Mouse (Mus musculus) brown adipose tissue, adult 24 weeks (tissue): ENCODE measurements around the gene Cacna1d. TPM values are rescaled to one million over a fixed set of nuclear protein-coding genes. Genes with fewer than 3 reads are reported as not detected.

ENCODE experiments used
- H3K27ac ChIP-seq: fragments of 200-500 bp; replicated peaks from 2 replicates; pipeline ENCODE4 v1.5.1; 2012; ENCODE audit warnings: low read depth, mild to moderate bottlenecking, low read length
- H3K4me1 ChIP-seq: fragments of 200-500 bp; 2 replicates; pipeline ENCODE4 v1.6.1; 2012; ENCODE audit warnings: low read length, mixed read lengths; ENCODE audit not compliant: control insufficient read depth, insufficient read depth, insufficient read length
- H3K4me3 ChIP-seq: fragments of 200-500 bp; 2 replicates; pipeline ENCODE4 v1.5.1; 2012; ENCODE audit warnings: low read depth, mild to moderate bottlenecking, low read length, moderate library complexity; ENCODE audit not compliant: insufficient read depth
- polyA plus RNA-seq: library from polyadenylated mRNA; stranded (reverse); fragments of >200 nt; gene quantifications from 2 replicates; pipeline ENCODE4 v1.2.4, GENCODE M21; 2012; ENCODE audit not compliant: missing spikeins, insufficient read depth, insufficient read length

The Cacna1d gene
- polyA plus RNA-seq, 1 experiment: not detected

DNA sequence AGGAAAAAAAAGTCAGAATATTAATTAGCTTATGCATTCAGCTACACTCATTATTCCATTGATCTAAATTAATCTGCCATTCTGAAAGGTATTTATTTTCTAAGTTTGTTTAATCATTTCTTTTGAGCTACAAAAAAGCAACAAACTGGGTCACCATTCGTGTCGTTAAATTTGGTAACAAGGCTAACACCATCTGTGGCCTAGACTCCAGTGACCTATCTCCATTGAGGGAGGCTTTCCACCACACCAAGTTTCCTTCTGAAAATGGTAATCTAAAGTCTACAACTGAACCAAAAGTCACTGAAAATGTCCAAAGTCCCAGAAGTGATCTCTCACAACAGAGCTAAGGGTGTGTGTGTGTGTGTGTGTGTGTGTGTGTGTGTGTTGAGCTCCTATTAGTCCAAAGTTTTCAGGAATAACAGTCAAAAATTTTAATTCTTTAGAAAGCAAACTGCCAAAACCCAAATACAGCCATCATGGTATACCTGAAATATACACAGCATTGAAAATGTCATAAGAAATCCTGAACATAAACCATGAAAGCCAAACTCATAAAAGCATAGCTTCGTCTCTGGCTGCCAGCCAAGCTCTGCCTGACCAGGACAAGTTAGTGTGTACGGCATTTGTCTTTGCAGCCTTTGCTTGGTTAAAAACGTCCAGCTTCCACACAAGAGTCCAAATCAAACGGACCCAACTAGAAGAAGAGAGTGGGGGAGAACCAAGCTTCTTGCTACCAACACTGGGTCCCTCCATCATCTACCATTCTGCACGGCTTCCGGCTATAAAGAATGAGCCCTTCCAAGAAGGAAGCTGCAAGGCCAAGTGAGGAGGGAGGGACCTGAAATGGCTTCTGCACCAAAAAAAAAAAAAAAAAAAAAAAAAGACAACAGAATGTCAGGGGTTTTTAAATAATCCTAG is 146.0 kb downstream of the Cacna1d start:
- Histone ChIP-seq H3K4me3 (no peak overlapping the region), H3K4me1 (no peaks in the 10 kb centered on the region), H3K27ac (no peak overlapping the region)

DNA sequence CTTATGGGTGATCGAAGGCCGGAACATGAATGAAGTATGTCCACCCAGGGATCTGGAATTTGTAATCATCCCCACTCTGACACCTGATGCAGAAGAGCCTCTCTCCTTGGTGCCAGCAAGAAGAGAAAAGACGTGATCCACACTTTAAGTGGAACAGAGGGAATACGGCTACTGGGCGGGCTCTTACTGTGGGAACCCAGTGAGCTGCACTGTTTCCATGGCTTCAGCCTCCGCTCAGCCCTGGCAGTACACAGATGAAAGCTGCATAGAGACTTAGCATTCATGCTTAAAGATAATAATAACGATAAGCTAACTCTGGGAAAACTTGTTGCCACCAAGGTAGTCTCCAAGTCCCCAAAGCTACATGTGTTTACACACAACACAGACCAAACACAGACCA is 147.5 kb downstream of the Cacna1d start:
- Histone ChIP-seq H3K4me1 (no peaks in the 10 kb centered on the region), H3K27ac (no peak overlapping the region)

DNA sequence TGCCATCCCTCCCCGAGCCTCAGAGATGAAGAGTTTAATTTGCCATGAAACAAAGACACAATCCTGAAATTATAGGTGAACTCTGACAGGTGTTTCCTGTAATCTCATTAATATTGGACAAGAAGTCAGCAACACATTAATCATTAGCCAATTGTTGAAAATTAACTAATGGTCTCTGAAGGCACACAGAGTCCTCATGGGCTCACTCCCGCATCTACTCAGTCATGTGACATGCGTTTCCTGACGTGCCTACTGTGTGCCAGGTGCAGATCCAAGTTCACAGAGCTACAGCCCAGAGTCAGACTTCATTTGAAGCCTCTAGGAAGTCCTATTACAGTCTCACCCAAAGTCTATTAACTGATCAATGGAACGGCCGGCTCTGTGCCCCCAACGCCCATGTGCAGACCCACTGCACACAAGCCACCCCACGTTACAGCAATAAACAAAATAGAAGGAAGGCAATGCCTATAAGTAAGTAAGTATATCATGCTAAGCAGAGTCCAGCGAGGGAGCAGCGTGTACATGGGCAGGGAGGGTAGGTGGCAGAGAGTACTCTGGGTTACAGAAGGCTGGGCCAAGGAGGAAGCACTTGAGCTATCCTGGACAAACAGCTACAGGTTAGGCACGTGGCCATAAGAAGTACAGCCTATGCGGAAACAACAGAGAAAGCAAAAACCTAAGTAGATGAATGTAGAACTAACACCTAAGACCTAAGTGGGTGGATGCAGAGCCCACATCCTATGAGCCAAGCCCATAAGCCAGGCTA is 149.2 kb downstream of the Cacna1d start:
- no peak overlapping the region for H3K27ac ChIP-seq
- H3K4me1 ChIP-seq: no peaks in the 10 kb centered on the region
- H3K4me3 ChIP-seq: no peak overlapping the region

More for the DNA sequence above, 147.5 kb downstream of the Cacna1d start:
- no peak overlapping the region for H3K4me3 ChIP-seq

DNA sequence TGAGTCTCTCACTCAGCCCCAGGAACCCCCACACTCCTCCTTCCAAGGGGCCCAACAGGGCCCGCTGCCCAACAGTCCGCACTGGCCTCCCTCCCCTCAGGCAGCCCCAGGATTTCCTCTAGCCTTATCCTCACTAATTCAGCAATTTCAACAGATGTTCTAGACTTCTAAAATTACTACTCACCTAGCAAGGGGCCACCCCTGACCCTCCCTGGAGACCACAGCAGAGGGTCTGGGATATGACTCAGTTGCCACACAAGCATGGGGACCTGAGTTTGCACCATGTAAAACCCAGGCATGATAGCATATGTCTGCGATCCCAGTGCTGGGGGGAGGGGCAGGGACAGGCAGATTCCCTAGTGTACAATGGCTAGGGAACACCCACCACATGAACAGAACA is 151.1 kb downstream of the Cacna1d start:
- H3K4me1 ChIP-seq: no peaks in the 10 kb centered on the region
- no peak overlapping the region for H3K4me3 ChIP-seq
- no peak overlapping the region for H3K27ac ChIP-seq

DNA sequence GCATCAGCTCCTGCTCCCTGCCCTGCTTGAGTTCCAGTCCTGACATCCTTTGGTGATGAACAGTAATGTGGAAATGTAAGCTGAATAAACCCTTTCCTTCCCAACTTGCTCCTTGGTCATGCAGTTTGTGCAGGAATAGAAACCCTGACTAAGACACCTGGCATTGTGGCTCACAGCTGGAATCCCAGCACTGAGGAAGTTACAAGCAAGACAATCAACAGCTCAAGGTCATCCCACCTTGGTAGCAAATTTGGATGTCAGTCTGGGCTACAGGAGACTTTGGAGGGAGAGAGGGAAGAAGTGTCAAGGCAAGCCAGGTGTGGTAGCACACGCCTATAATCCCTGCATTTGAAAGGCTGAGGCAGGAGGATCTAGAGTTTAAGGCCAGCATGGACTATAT is 159.4 kb downstream of the Cacna1d start:
- no peak overlapping the region for H3K27ac ChIP-seq
- no peaks in the 10 kb centered on the region for H3K4me1 ChIP-seq
- no peak overlapping the region for H3K4me3 ChIP-seq

DNA sequence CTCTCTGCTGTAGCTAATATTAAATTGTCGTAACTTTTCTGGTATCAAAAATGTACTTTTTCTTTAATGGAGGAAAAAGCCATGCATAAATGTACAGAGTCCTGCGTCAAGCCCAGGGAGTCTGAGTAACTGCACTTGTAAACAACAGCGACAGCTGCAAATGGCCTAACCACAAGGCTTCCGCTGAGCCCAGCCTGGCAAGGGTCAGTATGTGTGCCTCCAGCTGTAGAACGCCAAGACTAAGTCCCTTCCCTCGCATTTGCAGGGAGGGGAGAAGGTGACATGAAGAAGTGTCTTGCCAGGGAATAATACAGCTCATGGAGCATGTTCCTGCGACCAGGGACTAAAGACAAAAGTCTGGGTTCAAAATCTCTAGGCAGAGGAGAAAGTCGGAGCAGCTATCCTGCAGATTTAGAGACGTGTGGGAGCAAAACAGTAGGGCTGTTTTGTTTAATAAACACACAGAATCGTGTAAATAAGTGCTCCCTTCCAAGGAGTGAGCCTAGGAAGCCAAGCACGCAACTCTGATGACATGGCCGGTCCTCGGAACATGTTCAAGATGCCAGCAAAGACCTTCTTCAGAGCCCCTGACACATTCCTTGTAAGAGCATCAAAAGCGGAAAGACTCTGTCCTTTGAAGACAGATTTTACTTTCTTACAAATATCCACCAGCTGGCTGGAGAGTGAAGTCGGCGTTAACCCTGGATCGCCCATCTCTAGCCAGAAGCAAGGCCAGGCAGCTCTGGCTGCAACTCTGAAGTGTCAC is 160.7 kb downstream of the Cacna1d start:
- H3K4me3 ChIP-seq: no peak overlapping the region
- H3K4me1 ChIP-seq: no peaks in the 10 kb centered on the region
- H3K27ac ChIP-seq: no peak overlapping the region

DNA sequence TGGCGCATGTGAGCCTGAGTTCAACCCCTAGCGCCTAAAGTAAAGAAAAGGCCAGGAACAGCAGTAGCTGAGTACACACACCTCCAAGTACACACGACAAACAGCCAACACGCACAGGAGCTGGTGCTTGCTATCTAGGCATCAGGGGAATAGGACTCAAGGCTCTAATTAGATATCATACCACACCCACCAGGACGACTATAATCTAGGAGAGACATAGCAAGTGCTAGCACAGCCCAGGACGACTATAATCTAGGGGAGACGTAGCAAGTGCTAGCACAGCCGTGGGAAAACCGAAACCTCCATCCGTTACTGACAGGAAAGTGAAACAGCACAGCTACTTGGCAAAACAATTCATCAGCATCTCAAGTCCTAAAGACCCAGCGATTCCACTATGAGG is 162.1 kb downstream of the Cacna1d start:
- Histone ChIP-seq H3K4me1 (no peaks in the 10 kb centered on the region), H3K27ac (no peak overlapping the region), H3K4me3 (no peak overlapping the region)

DNA sequence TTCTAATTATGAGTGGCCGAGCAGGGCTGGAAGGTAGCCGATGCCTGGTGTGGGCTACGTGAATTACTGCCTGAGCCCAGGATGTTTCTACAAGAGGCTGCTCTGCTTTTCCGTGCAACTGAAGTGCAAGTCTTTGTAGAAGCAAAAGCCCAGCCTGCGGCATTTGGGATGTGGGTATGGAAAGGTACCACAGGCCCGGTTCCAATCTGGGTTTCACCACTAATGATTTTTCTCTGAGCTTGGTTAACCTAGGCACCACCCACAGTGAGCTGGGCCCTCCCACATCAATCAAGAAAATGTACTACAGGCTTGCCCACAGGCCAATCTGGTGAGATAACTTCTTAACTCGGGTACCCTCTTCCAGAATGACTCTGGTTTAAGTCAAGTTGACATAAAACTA is 163.8 kb downstream of the Cacna1d start:
- Histone ChIP-seq H3K4me3 (no peak overlapping the region), H3K27ac (no peak overlapping the region), H3K4me1 (no peaks in the 10 kb centered on the region)

DNA sequence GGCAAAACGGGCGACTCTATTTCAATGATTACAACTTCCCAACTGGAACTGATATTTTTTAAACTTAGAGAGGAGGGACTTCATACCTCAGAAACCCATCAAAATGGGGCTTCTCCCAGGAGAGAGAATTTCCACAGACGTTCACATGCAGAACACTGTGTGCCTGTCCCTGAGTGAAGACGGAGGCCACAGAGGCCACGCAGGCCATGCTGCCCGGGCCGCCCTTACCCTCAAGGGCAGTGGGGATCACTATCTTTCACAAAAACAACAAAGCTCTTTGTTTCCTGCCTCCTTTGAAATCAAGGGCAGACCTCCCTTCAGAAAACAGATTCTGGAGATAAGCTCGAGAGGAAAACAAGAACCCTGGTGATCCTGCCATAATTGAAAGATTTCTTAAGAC is 164.2 kb downstream of the Cacna1d start:
- H3K27ac ChIP-seq: no peak overlapping the region
- H3K4me1 ChIP-seq: no peaks in the 10 kb centered on the region
- no peak overlapping the region for H3K4me3 ChIP-seq

DNA sequence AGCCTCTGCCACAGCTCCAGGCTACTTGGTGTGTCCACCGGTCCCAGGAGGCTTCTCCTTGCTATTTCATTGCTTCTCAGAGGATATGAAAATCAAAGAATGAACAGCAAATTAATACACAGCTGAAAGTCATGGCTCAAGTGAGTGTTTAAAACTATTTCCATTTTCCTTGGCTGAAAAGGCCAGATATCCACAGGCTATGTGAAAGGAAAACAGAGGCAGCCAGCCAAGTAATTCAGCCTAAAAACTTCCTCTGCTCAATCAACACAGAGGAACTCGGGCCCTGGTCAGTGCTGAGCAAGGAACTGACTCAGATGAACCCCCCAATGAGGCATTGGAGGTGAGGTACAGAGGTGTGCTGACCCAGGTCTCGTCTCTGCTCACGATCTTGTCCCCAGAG is 165.0 kb downstream of the Cacna1d start:
- H3K4me3 ChIP-seq: no peak overlapping the region
- H3K27ac ChIP-seq: no peak overlapping the region
- no peaks in the 10 kb centered on the region for H3K4me1 ChIP-seq

DNA sequence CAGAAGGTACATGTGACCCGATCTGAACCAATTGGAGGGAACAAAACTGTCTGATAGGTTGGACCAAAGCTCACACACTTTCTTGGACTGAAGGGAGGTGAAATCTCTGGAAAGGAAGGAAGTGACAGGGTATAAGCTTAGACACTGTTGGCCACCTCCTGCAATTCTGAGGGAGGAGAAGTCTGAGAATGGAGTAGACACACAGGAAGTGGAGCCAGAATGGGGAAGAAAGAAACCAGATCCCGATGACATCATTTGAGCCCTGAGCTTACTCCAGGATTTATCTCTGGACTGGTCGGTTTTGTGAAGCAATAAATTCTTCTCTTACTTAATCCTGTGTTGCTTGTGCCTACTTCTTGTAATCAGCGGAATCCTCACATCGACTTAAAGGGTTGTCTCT is 166.3 kb downstream of the Cacna1d start:
- no peak overlapping the region for H3K27ac ChIP-seq
- no peaks in the 10 kb centered on the region for H3K4me1 ChIP-seq
- H3K4me3 ChIP-seq: no peak overlapping the region

DNA sequence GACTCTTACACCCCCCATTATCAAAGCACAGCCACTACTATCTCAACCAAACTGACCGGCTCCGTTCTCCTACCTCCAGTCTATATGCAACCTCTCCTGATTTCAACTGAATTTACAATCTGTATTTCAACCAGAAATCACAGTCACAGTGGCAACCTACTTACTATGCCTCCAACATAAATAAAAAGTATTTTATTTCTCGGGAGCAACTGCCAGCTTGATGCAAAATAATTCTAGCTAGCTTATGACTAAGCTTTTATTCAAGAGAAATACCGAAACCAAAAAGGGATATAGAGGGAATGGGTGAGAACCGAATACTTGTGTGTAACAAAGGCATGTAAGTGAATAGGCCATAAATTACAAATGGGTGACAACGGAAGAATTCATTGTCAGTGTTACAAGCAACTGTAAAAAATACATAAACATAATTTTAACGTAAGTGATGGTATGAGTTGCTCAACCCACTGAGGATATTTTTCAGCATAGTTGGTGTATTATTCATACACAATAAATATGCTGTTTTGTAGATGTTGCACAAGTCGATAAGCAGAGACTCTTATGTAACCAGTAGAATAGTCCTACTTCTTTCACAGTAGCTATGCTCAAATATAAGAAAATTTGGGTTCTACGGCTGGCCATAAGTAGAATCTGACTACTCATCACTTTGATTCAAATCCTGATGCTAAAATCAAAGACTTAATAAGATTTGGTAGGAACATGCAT is 172.4 kb downstream of the Cacna1d start:
- no peak overlapping the region for H3K27ac ChIP-seq
- H3K4me3 ChIP-seq: no peak overlapping the region
- H3K4me1 ChIP-seq: no peaks in the 10 kb centered on the region

DNA sequence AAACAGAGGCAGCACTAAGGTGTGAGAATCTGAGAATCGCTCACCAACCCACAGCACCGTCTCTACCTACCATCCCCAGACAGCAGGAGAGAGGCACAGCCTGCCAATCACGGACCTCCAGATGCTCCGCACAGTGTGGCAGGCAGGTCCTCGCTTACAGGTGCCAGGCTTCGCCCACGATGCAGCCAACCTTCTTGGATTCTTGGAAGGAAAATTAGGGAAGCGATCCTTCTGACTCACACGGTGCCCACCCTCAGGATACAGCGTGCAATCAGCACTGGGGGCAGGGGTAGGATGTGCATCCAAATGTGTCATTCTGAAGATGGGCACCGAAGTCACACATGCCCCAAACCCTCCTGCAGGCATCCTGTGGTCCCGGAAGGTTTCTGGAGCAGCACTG is 173.0 kb downstream of the Cacna1d start:
- Histone ChIP-seq H3K27ac (no peak overlapping the region), H3K4me1 (no peaks in the 10 kb centered on the region), H3K4me3 (no peak overlapping the region)

DNA sequence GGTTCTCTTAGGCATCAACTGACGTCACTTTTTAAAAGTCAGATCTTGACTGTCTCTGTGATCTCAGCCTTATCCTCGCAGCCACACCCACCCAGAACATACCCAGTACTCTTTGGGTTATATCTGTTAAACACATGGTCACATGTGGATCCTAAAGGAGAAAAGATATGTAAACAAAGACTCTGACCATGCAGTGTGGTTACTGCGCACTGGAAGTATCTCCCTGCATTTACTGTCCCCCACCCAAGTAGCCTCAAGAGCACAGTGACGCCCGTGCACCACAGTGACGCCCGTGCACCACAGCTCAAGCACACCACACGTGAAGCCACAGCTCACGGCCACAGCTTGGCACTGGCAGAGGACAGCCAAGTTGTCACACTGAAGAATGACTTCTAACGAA is 173.6 kb downstream of the Cacna1d start:
- Histone ChIP-seq H3K4me3 (no peak overlapping the region), H3K27ac (no peak overlapping the region), H3K4me1 (no peaks in the 10 kb centered on the region)
